Mouse (Mus musculus) MEL (cell line): ENCODE measurements around the gene Oxsr1. TPM values are rescaled to one million over a fixed set of nuclear protein-coding genes. Genes with fewer than 3 reads are reported as not detected.

Experiments used
- DNase-seq: peaks from one replicate; pipeline ENCODE4 v3.0.0; 2011; ENCODE audit warnings: low read depth, low spot score
- H3K27ac ChIP-seq: 2 replicates; pipeline ENCODE4 v1.5.1; 2012; ENCODE audit warnings: low read depth, mild to moderate bottlenecking, control low read depth, low read length, moderate library complexity; ENCODE audit not compliant: control insufficient read depth
- H3K27me3 ChIP-seq, 2 experiments: fragments of 150-350 bp in 1 of 2; sonication (generic) in 1 of 2; 2 replicates each; pipeline ENCODE4 v1.6.1; 2012; ENCODE audit warnings: low read length in 2 of 2, mild to moderate bottlenecking in 2 of 2, improper control_type of control experiment in 1 of 2, moderate library complexity in 1 of 2; ENCODE audit not compliant: insufficient read depth in 2 of 2, control insufficient read depth in 1 of 2
- H3K36me3 ChIP-seq, 2 experiments: 2 replicates each; pipeline ENCODE4 v1.6.1; 2012 to 2014; ENCODE audit warnings: low read length in 2 of 2, improper control_type of control experiment in 1 of 2, inconsistent platforms in 1 of 2, mild to moderate bottlenecking in 1 of 2; ENCODE audit not compliant: insufficient read depth in 2 of 2, control insufficient read depth in 1 of 2
- H3K4me1 ChIP-seq, 2 experiments: fragments of 150-350 bp in 1 of 2; sonication (generic) in 1 of 2; 2 replicates each; pipeline ENCODE4 v1.6.1; 2012; ENCODE audit warnings: low read length in 2 of 2, improper control_type of control experiment in 1 of 2, mild to moderate bottlenecking in 1 of 2; ENCODE audit not compliant: insufficient read depth in 2 of 2, control insufficient read depth in 1 of 2
- H3K4me3 ChIP-seq, 2 experiments: fragments of 150-350 bp in 1 of 2; sonication (generic) in 1 of 2; 2 replicates each; pipeline ENCODE4 v1.5.1; 2012; ENCODE audit warnings: low read depth in 2 of 2, low read length in 2 of 2, mild to moderate bottlenecking in 2 of 2, moderate library complexity in 2 of 2, control low read depth in 1 of 2, improper control_type of control experiment in 1 of 2; ENCODE audit not compliant: control insufficient read depth in 1 of 2, insufficient read depth in 1 of 2
- H3K79me2 ChIP-seq: 2 replicates; pipeline ENCODE4 v1.6.1; 2012; ENCODE audit warnings: mild to moderate bottlenecking, low read length, moderate library complexity; ENCODE audit not compliant: control insufficient read depth, poor library complexity, insufficient read depth
- H3K9ac ChIP-seq: 2 replicates; pipeline ENCODE4 v1.6.1; 2012; ENCODE audit warnings: low read depth, mild to moderate bottlenecking, control low read depth, low read length, moderate library complexity; ENCODE audit not compliant: control insufficient read depth, poor library complexity, severe bottlenecking
- H3K9me3 ChIP-seq: fragments of 150-350 bp; sonication (generic); replicated peaks from 2 replicates; pipeline ENCODE4 v1.6.1; 2012; ENCODE audit warnings: mild to moderate bottlenecking, low read length, improper control_type of control experiment, moderate library complexity; ENCODE audit not compliant: insufficient read depth
- BHLHE40 ChIP-seq: IDR thresholded peaks from 2 replicates; pipeline ENCODE4 v1.6.1; 2012; ENCODE audit warnings: low read depth, mild to moderate bottlenecking, inconsistent platforms, low read length, improper control_type of control experiment, borderline replicate concordance
- CHD2 ChIP-seq: IDR thresholded peaks from 2 replicates; pipeline ENCODE4 v1.6.1; 2011; ENCODE audit warnings: low read length, improper control_type of control experiment
- EP300 ChIP-seq, 2 experiments: IDR thresholded peaks; 2 replicates each; pipeline ENCODE4 v1.6.1; 2011; ENCODE audit warnings: improper control_type of control experiment in 2 of 2, low read length in 2 of 2, low read depth in 1 of 2, mild to moderate bottlenecking in 1 of 2
- ETS1 ChIP-seq: IDR thresholded peaks from 2 replicates; pipeline ENCODE4 v1.6.1; 2012; ENCODE audit warnings: low read depth, mild to moderate bottlenecking, inconsistent platforms, low read length, improper control_type of control experiment, moderate library complexity
- GABPA ChIP-seq: IDR thresholded peaks from 2 replicates; pipeline ENCODE4 v1.6.1; 2012; ENCODE audit warnings: low read depth, mild to moderate bottlenecking, inconsistent platforms, low read length, improper control_type of control experiment, moderate library complexity
- GATA1 ChIP-seq: IDR thresholded peaks from 2 replicates; pipeline ENCODE4 v1.6.1; 2011; ENCODE audit warnings: low read depth, low read length, improper control_type of control experiment
- HCFC1 ChIP-seq: IDR thresholded peaks from 2 replicates; pipeline ENCODE4 v1.6.1; 2012; ENCODE audit warnings: low read depth, mild to moderate bottlenecking, inconsistent platforms, low read length, improper control_type of control experiment, moderate library complexity
- KAT2A ChIP-seq: conservative IDR thresholded peaks from 2 replicates; pipeline ENCODE4 v1.6.1; 2012; ENCODE audit warnings: low read depth, low read length, improper control_type of control experiment, inconsistent platforms
- MXI1 ChIP-seq: IDR thresholded peaks from 2 replicates; pipeline ENCODE4 v1.6.1; 2011; ENCODE audit warnings: mild to moderate bottlenecking, low read depth, low read length, improper control_type of control experiment
- NELFE ChIP-seq: IDR thresholded peaks from 2 replicates; pipeline ENCODE4 v1.6.1; 2011; ENCODE audit warnings: low read depth, low read length, improper control_type of control experiment
- POLR2A ChIP-seq, 2 experiments: IDR thresholded peaks; 2 replicates each; pipeline ENCODE4 v1.6.1; 2011 to 2012; ENCODE audit warnings: low read length in 2 of 2, mild to moderate bottlenecking in 2 of 2, control low read depth in 1 of 2, improper control_type of control experiment in 1 of 2, low read depth in 1 of 2, moderate library complexity in 1 of 2; ENCODE audit not compliant: control insufficient read depth in 1 of 2, insufficient read depth in 1 of 2, poor library complexity in 1 of 2
- POLR2AphosphoS2 ChIP-seq: IDR thresholded peaks from 2 replicates; pipeline ENCODE4 v1.6.1; 2011; ENCODE audit warnings: low read length, improper control_type of control experiment
- POLR2AphosphoS5 ChIP-seq: IDR thresholded peaks from 2 replicates; pipeline ENCODE4 v1.6.1; 2012; ENCODE audit warnings: low read depth, borderline replicate concordance, mild to moderate bottlenecking, inconsistent platforms, low read length, moderate library complexity, mixed read lengths
- RAD21 ChIP-seq: IDR thresholded peaks from 2 replicates; pipeline ENCODE4 v1.6.1; 2011; ENCODE audit warnings: mild to moderate bottlenecking, low read depth, low read length, improper control_type of control experiment
- RCOR1 ChIP-seq: IDR thresholded peaks from 2 replicates; pipeline ENCODE4 v1.6.1; 2012; ENCODE audit warnings: low read depth, mild to moderate bottlenecking, inconsistent platforms, low read length, improper control_type of control experiment
- SIN3A ChIP-seq: IDR thresholded peaks from 2 replicates; pipeline ENCODE4 v1.6.1; 2012; ENCODE audit warnings: low read length, improper control_type of control experiment, inconsistent platforms
- TAL1 ChIP-seq: IDR thresholded peaks from 2 replicates; pipeline ENCODE4 v1.6.1; 2012; ENCODE audit warnings: mild to moderate bottlenecking, inconsistent platforms, low read length, moderate library complexity, mixed read lengths
- USF1 ChIP-seq: IDR thresholded peaks from 2 replicates; pipeline ENCODE4 v1.6.1; 2014; ENCODE audit warnings: low read depth, mild to moderate bottlenecking, inconsistent platforms, low read length, improper control_type of control experiment, moderate library complexity
- USF2 ChIP-seq, 2 experiments: IDR thresholded peaks; 2 replicates each; pipeline ENCODE4 v1.6.1; 2011 to 2012; ENCODE audit warnings: improper control_type of control experiment in 2 of 2, low read length in 2 of 2, borderline replicate concordance in 1 of 2, inconsistent platforms in 1 of 2, low read depth in 1 of 2, mild to moderate bottlenecking in 1 of 2; ENCODE audit not compliant: insufficient read depth in 1 of 2
- ZMIZ1 ChIP-seq: IDR thresholded peaks from 2 replicates; pipeline ENCODE4 v1.6.1; 2012; ENCODE audit warnings: low read depth, mild to moderate bottlenecking, inconsistent platforms, low read length, improper control_type of control experiment, moderate library complexity
- polyA plus RNA-seq, 2 experiments: library from polyadenylated mRNA; stranded (reverse) in 1 of 2; unstranded in 1 of 2; fragments of >175 nt in 1 of 2; fragments of >200 nt in 1 of 2; gene quantifications; 2 replicates each; pipeline versions ENCODE4 v1.2.1 to v1.2.4; 2012; ENCODE audit warnings: low replicate concordance in 2 of 2, low read depth in 1 of 2; ENCODE audit not compliant: insufficient read length in 2 of 2, insufficient read depth in 1 of 2, missing spikeins in 1 of 2
- total RNA-seq: library from RNA; depleted of rRNA; stranded (reverse); fragments of 300-350 nt; gene quantifications from 2 replicates; pipeline ENCODE4 v1.2.3, GENCODE M21; 2012

The Oxsr1 gene
- total and polyA plus RNA-seq, 3 experiments = 25.6 to 304 (median 37.6) TPM

GRCm38 (mm10) chr9:119320946-119321345 lies 1.3 kb downstream of the Oxsr1 start:
- H3K27me3 ChIP-seq = no peaks in the 10 kb centered on the region

GRCm38 (mm10) chr9:119320446-119320845 lies 1.8 kb downstream of the Oxsr1 start:
- H3K9ac ChIP-seq = no peak overlapping the region

More at GRCm38 (mm10) chr9:119320946-119321345, 1.3 kb downstream of the Oxsr1 start:
- Histone ChIP-seq H3K4me3 (peak overlapping the region; percentile 66 to 84), H3K9ac (peak overlapping the region; percentile 95), H3K36me3 (peaks cover 0 to 15% of the 10 kb centered on the region in 2 experiments; a peak in 2 of 4 replicates), H3K9me3 (no peaks in the 10 kb centered on the region), H3K4me1 (peaks cover 4 to 9% of the 10 kb centered on the region in 2 experiments)
- no peak for DNase-seq
- 0 out of 2 replicates have a peak, but pooled peaks have one; percentile 33 for TF ChIP-seq TAL1
- no peak for TF ChIP-seq ETS1
- no peak for TF ChIP-seq KAT2A
- TF ChIP-seq BHLHE40 = no peak
- TF ChIP-seq, all 39 proteins: peak for 1
- Histone ChIP-seq H3K27ac (no peak overlapping the region), H3K79me2 (peaks cover 53% of the 10 kb centered on the region)

GRCm38 (mm10) chr9:119318891-119319290 lies 3.3 kb downstream of the Oxsr1 start:
- H3K9ac ChIP-seq = no peak overlapping the region
- DNase-seq = no peak

More at GRCm38 (mm10) chr9:119320446-119320845, 1.8 kb downstream of the Oxsr1 start:
- H3K27me3 ChIP-seq = no peaks in the 10 kb centered on the region
- TF ChIP-seq GATA1 (no peak), ZMIZ1 (no peak), KAT2A (no peak), CHD2 (no peak)
- TF ChIP-seq, all 39 proteins: peak for 0
- peaks cover 4 to 9% of the 10 kb centered on the region in 2 experiments for H3K4me1 ChIP-seq
- peaks cover 0 to 15% of the 10 kb centered on the region in 2 experiments; a peak in 2 of 4 replicates for H3K36me3 ChIP-seq
- H3K27ac ChIP-seq = no peak overlapping the region
- H3K4me3 ChIP-seq = no peak overlapping the region
- DNase-seq = no peak
- peaks cover 56% of the 10 kb centered on the region for H3K79me2 ChIP-seq
- H3K9me3 ChIP-seq = no peaks in the 10 kb centered on the region

GRCm38 (mm10) chr9:119313096-119313495 lies 9.1 kb downstream of the Oxsr1 start:
- H3K79me2 ChIP-seq = peaks cover 51% of the 10 kb centered on the region
- H3K9ac ChIP-seq = no peak overlapping the region
- H3K27ac ChIP-seq = no peak overlapping the region
- no peaks in the 10 kb centered on the region for H3K27me3 ChIP-seq
- no peak for DNase-seq
- H3K4me1 ChIP-seq = no peaks in the 10 kb centered on the region; a peak in 1 of 4 replicates
- H3K9me3 ChIP-seq = no peaks in the 10 kb centered on the region
- peaks cover 0 to 4% of the 10 kb centered on the region in 2 experiments; a peak in 3 of 4 replicates for H3K36me3 ChIP-seq
- no peak for TF ChIP-seq USF2 (IDR thresholded peaks at IDR 0.05; ENCODE audit: borderline replicate concordance in 1 of 2, insufficient read depth in 1 of 2, low read depth in 1 of 2, low read length in 2 of 2)
- TF ChIP-seq POLR2AphosphoS5 = no peak
- no peak for TF ChIP-seq GABPA
- no peak for TF ChIP-seq NELFE
- TF ChIP-seq ZMIZ1 = no peak
- TF ChIP-seq POLR2AphosphoS2 = no peak
- no peak for TF ChIP-seq POLR2A (IDR thresholded peaks at IDR 0.05; ENCODE audit: control insufficient read depth in 1 of 2, insufficient read depth in 1 of 2, low read depth in 1 of 2, low read length in 2 of 2, poor library complexity in 1 of 2)
- no peak for TF ChIP-seq RCOR1
- TF ChIP-seq SIN3A = no peak
- no peak for TF ChIP-seq CHD2
- TF ChIP-seq USF1 = no peak
- TF ChIP-seq MXI1 = no peak
- no peak overlapping the region for H3K4me3 ChIP-seq

More at GRCm38 (mm10) chr9:119318891-119319290, 3.3 kb downstream of the Oxsr1 start:
- Histone ChIP-seq H3K36me3 (peaks cover 0 to 11% of the 10 kb centered on the region in 2 experiments; a peak in 2 of 4 replicates), H3K79me2 (peaks cover 65% of the 10 kb centered on the region), H3K27ac (no peak overlapping the region), H3K27me3 (no peaks in the 10 kb centered on the region), H3K4me3 (no peak overlapping the region), H3K4me1 (peaks cover under 1 to 6% of the 10 kb centered on the region in 2 experiments), H3K9me3 (no peaks in the 10 kb centered on the region)
- TF ChIP-seq POLR2AphosphoS2 (no peak), EP300 (IDR thresholded peaks at IDR 0.05; ENCODE audit: low read depth in 1 of 2, low read length in 2 of 2) (no peak), RAD21 (no peak), HCFC1 (no peak)
